Mouse (Mus musculus): ENCODE measurements at regions not wholly inside any gene's neighbourhood (a gene's known extent, or its start where the extent isn't known, plus 50 kb on each side); places are given as distances from the start of the nearest gene placed in this dataset.

- 34% methylated on average over 6 of the region's 6 CpGs for WGBS (ENCODE audit: insufficient replicate concordance)
- no peak overlapping the region for H3K4me2 ChIP-seq
Measured at GRCm38 (mm10) chr3:104319377-104319776, 99.2 kb upstream of the Magi3 start.

GRCm38 (mm10) chr3:104318911-104319310 is 98.7 kb upstream of the Magi3 start:
- H3K4me3 ChIP-seq (replicated peaks), result no peak overlapping the region

More at GRCm38 (mm10) chr3:104319377-104319776, 99.2 kb upstream of the Magi3 start:
- H3K27me3 ChIP-seq, result no peaks in the 10 kb centered on the region
- no peaks in the 10 kb centered on the region for H3K9me3 ChIP-seq (replicated peaks)
- no peak overlapping the region for H3K4me3 ChIP-seq (replicated peaks)
- H3K9ac ChIP-seq, result no peak overlapping the region
- H3K27ac ChIP-seq (replicated peaks), result no peak overlapping the region
- 0 out of 2 replicates have a peak, but pooled peaks cover 10% of the 10 kb centered on the region for H3K4me1 ChIP-seq (replicated peaks)
- ATAC-seq (ENCODE audit: insufficient read depth), result no peak
- no peaks in the 10 kb centered on the region for H3K36me3 ChIP-seq (replicated peaks)

GRCm38 (mm10) chr3:104317528-104317927 is 97.4 kb upstream of the Magi3 start:
- 58% methylated on average over 4 of the region's 4 CpGs for WGBS (ENCODE audit: insufficient replicate concordance)
- H3K4me3 ChIP-seq (replicated peaks), result no peak overlapping the region
- H3K4me2 ChIP-seq, result no peak overlapping the region
- H3K27ac ChIP-seq (replicated peaks), result no peak overlapping the region
- no peaks in the 10 kb centered on the region for H3K9me3 ChIP-seq (replicated peaks)
- ATAC-seq (ENCODE audit: insufficient read depth), result no peak
- 0 out of 2 replicates have a peak, but pooled peaks cover 10% of the 10 kb centered on the region for H3K4me1 ChIP-seq (replicated peaks)
- H3K27me3 ChIP-seq, result no peaks in the 10 kb centered on the region
- no peak overlapping the region for H3K9ac ChIP-seq
- no peaks in the 10 kb centered on the region for H3K36me3 ChIP-seq (replicated peaks)

More at GRCm38 (mm10) chr3:104318911-104319310, 98.7 kb upstream of the Magi3 start:
- Histone ChIP-seq H3K9me3 (replicated peaks) (no peaks in the 10 kb centered on the region), H3K4me1 (replicated peaks) (0 out of 2 replicates have a peak, but pooled peaks cover 10% of the 10 kb centered on the region), H3K36me3 (replicated peaks) (no peaks in the 10 kb centered on the region), H3K27ac (replicated peaks) (no peak overlapping the region), H3K4me2 (no peak overlapping the region), H3K27me3 (no peaks in the 10 kb centered on the region), H3K9ac (no peak overlapping the region)
- no peak for ATAC-seq (ENCODE audit: insufficient read depth)
- 25% methylated on average over 8 of the region's 8 CpGs for WGBS (ENCODE audit: insufficient replicate concordance)

DNA sequence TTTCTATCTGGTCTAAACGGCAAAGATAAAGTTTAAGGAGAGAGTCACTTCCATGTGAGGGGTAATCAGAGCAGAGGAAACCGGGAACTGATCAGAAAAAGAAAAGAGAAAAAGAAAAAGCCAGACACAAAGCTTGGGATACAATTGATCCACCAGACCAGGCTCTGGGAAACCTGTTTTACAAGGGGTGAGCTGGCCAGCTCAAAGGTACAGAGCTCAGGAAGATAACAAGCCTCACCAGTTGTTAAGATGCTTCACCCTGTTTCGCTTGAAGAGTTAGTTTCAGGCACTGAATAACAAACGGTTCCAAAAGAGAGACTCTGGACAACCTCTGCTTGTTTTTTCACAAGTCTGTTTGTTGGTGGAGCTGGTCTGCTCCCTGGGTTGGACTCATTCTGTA is 92.9 kb upstream of the Magi3 start:
- Histone ChIP-seq H3K4me1 (replicated peaks) (no peaks in the 10 kb centered on the region), H3K36me3 (replicated peaks) (no peaks in the 10 kb centered on the region), H3K4me2 (no peak overlapping the region), H3K27me3 (no peaks in the 10 kb centered on the region), H3K9ac (no peak overlapping the region), H3K27ac (replicated peaks) (no peak overlapping the region), H3K9me3 (replicated peaks) (no peaks in the 10 kb centered on the region), H3K4me3 (replicated peaks) (no peak overlapping the region)
- WGBS (ENCODE audit: insufficient replicate concordance), result 54% methylated on average over 4 of the region's 4 CpGs
- no peak for ATAC-seq (ENCODE audit: insufficient read depth)

GRCm38 (mm10) chr3:104306961-104307360 is 86.8 kb upstream of the Magi3 start:
- WGBS (ENCODE audit: insufficient replicate concordance), result 57% methylated on average over 1 of the region's 1 CpGs
- Histone ChIP-seq H3K9me3 (replicated peaks) (no peaks in the 10 kb centered on the region), H3K9ac (no peak overlapping the region), H3K4me1 (replicated peaks) (no peaks in the 10 kb centered on the region), H3K36me3 (replicated peaks) (no peaks in the 10 kb centered on the region), H3K27me3 (no peaks in the 10 kb centered on the region), H3K4me2 (no peak overlapping the region), H3K27ac (replicated peaks) (no peak overlapping the region), H3K4me3 (replicated peaks) (no peak overlapping the region)
- ATAC-seq (ENCODE audit: insufficient read depth), result no peak

- Histone ChIP-seq H3K27ac (replicated peaks) (no peak overlapping the region), H3K9me3 (replicated peaks) (no peaks in the 10 kb centered on the region), H3K4me1 (replicated peaks) (no peaks in the 10 kb centered on the region), H3K36me3 (replicated peaks) (no peaks in the 10 kb centered on the region), H3K27me3 (no peaks in the 10 kb centered on the region), H3K4me2 (no peak overlapping the region), H3K9ac (no peak overlapping the region), H3K4me3 (replicated peaks) (no peak overlapping the region)
- WGBS (ENCODE audit: insufficient replicate concordance), result 41% methylated on average over 12 of the region's 12 CpGs
- no peak for ATAC-seq (ENCODE audit: insufficient read depth)
Measured at GRCm38 (mm10) chr3:104305904-104306563, 85.9 kb upstream of the Magi3 start.

GRCm38 (mm10) chr3:104303577-104303976 is 83.4 kb upstream of the Magi3 start:
- Histone ChIP-seq H3K36me3 (replicated peaks) (no peaks in the 10 kb centered on the region), H3K27me3 (no peaks in the 10 kb centered on the region), H3K4me1 (replicated peaks) (no peaks in the 10 kb centered on the region), H3K9ac (no peak overlapping the region), H3K4me3 (replicated peaks) (no peak overlapping the region), H3K27ac (replicated peaks) (no peak overlapping the region), H3K9me3 (replicated peaks) (no peaks in the 10 kb centered on the region), H3K4me2 (no peak overlapping the region)
- WGBS (ENCODE audit: insufficient replicate concordance), result 61% methylated on average over 7 of the region's 7 CpGs
- ATAC-seq (ENCODE audit: insufficient read depth), result no peak

DNA sequence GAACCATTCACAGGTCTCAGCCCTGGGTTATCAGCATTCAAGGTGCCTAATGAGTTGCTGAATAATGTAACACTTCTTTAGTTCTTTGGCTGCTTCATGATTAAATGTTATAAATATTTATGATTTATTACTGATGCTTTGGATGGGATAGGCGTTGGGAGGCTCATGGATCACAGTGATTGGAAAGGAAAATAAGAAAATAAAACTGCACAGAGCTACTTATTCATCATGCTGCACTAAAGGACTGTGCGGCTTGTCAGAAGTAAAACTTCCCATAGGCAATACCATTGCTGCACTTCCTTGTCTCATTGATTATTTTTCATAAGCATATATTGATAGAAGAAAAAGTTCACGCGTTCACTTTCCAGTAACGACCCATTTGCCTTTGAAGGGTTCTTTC is 80.0 kb upstream of the Magi3 start:
- no peak for ATAC-seq (ENCODE audit: insufficient read depth)
- H3K4me3 ChIP-seq (replicated peaks), result no peak overlapping the region

GRCm38 (mm10) chr3:104298878-104299277 is 78.7 kb upstream of the Magi3 start:
- H3K9me3 ChIP-seq (replicated peaks), result no peaks in the 10 kb centered on the region
- H3K27ac ChIP-seq (replicated peaks), result no peak overlapping the region
- H3K4me3 ChIP-seq (replicated peaks), result no peak overlapping the region
- no peak overlapping the region for H3K9ac ChIP-seq
- no peaks in the 10 kb centered on the region for H3K4me1 ChIP-seq (replicated peaks)
- ATAC-seq (ENCODE audit: insufficient read depth), result no peak
- no peaks in the 10 kb centered on the region for H3K36me3 ChIP-seq (replicated peaks)
- 55% methylated on average over 4 of the region's 4 CpGs for WGBS (ENCODE audit: insufficient replicate concordance)
- no peak overlapping the region for H3K4me2 ChIP-seq
- no peaks in the 10 kb centered on the region for H3K27me3 ChIP-seq

More for the DNA sequence above, 80.0 kb upstream of the Magi3 start:
- Histone ChIP-seq H3K4me1 (replicated peaks) (no peaks in the 10 kb centered on the region), H3K27ac (replicated peaks) (no peak overlapping the region), H3K36me3 (replicated peaks) (no peaks in the 10 kb centered on the region), H3K27me3 (no peaks in the 10 kb centered on the region), H3K9me3 (replicated peaks) (no peaks in the 10 kb centered on the region), H3K9ac (no peak overlapping the region), H3K4me2 (no peak overlapping the region)
- WGBS (ENCODE audit: insufficient replicate concordance), result 74% methylated on average over 5 of the region's 5 CpGs

DNA sequence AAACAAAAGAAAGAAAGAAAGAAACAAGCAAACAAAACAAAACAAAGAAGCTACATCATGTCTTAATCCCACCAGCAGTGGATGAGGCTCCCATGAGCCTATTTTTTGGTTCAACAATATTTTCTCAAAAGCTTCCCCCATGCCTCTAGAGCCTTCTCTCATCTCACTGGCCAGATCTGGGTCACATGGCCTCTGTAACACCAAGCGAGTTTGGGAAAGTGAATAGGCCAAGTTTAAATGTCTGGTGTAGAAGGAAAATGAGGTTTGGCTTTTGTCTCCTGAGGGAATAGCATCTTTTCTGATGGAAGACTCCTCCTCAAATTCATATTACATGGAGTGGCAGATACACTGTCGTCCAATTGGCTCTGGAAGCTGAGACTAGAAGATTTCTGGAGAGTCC is 78.2 kb upstream of the Magi3 start:
- Histone ChIP-seq H3K9me3 (replicated peaks) (no peaks in the 10 kb centered on the region), H3K27ac (replicated peaks) (no peak overlapping the region), H3K27me3 (no peaks in the 10 kb centered on the region), H3K4me1 (replicated peaks) (no peaks in the 10 kb centered on the region), H3K4me3 (replicated peaks) (no peak overlapping the region), H3K9ac (no peak overlapping the region), H3K36me3 (replicated peaks) (no peaks in the 10 kb centered on the region), H3K4me2 (no peak overlapping the region)
- no peak for ATAC-seq (ENCODE audit: insufficient read depth)
- 57% methylated on average over 2 of the region's 2 CpGs for WGBS (ENCODE audit: insufficient replicate concordance)

GRCm38 (mm10) chr3:104297112-104297511 is 76.9 kb upstream of the Magi3 start:
- H3K36me3 ChIP-seq (replicated peaks), result no peaks in the 10 kb centered on the region
- 41% methylated on average over 6 of the region's 6 CpGs for WGBS (ENCODE audit: insufficient replicate concordance)

GRCm38 (mm10) chr3:104295856-104296255 is 75.7 kb upstream of the Magi3 start:
- Histone ChIP-seq H3K27me3 (no peaks in the 10 kb centered on the region), H3K4me1 (replicated peaks) (no peaks in the 10 kb centered on the region), H3K9ac (no peak overlapping the region), H3K4me3 (replicated peaks) (no peak overlapping the region), H3K4me2 (no peak overlapping the region), H3K27ac (replicated peaks) (no peak overlapping the region), H3K9me3 (replicated peaks) (no peaks in the 10 kb centered on the region), H3K36me3 (replicated peaks) (no peaks in the 10 kb centered on the region)
- no peak for ATAC-seq (ENCODE audit: insufficient read depth)
- WGBS (ENCODE audit: insufficient replicate concordance), result 63% methylated on average over 9 of the region's 9 CpGs

More at GRCm38 (mm10) chr3:104297112-104297511, 76.9 kb upstream of the Magi3 start:
- no peaks in the 10 kb centered on the region for H3K9me3 ChIP-seq (replicated peaks)
- H3K27me3 ChIP-seq, result no peaks in the 10 kb centered on the region
- no peak overlapping the region for H3K27ac ChIP-seq (replicated peaks)
- no peak overlapping the region for H3K9ac ChIP-seq
- ATAC-seq (ENCODE audit: insufficient read depth), result no peak
- no peaks in the 10 kb centered on the region for H3K4me1 ChIP-seq (replicated peaks)
- no peak overlapping the region for H3K4me2 ChIP-seq
- H3K4me3 ChIP-seq (replicated peaks), result no peak overlapping the region

Measured in liver, embryonic 15.5 days (tissue).